Mouse (Mus musculus) CD4-positive naive resting alpha-beta T cell, adult 57 days (primary cell): ENCODE measurements around the gene Tppp. TPM values are rescaled to one million over a fixed set of nuclear protein-coding genes. Genes with fewer than 3 reads are reported as not detected.

Experiments used
- total RNA-seq: library from RNA; stranded (reverse); gene quantifications from one replicate; pipeline ENCODE4 v1.2.4, GENCODE M21; 2023

Tppp gene
- total RNA-seq, result 1.6 TPM

GRCm38 (mm10) chr13:74008948-74009718 is at the start of gene Tppp:
Gene Tppp (plus strand): TSS chr13:74009407.

GRCm38 (mm10) chr13:73963551-73963950 is 45.7 kb upstream of the Tppp start, which contains the start of gene Zdhhc11:
Gene Zdhhc11 (plus strand): TSS chr13:73963851.

GRCm38 (mm10) chr13:74061613-74062377 is 52.6 kb downstream of the Tppp start, which contains the start of gene Cep72:
Gene Cep72 (minus strand): TSS chr13:74062299.

Other genes starting within 250 kb of the Tppp start
- gene Nkd2, start 161.8 kb upstream of the Tppp start, total RNA-seq, result not detected
- gene Trip13, start 71.6 kb upstream of the Tppp start, total RNA-seq, result 1.8 TPM
- gene Brd9, start 71.6 kb upstream of the Tppp start, total RNA-seq, result 85.4 TPM
- gene Zdhhc11, start 45.6 kb upstream of the Tppp start, total RNA-seq, result not detected
- gene Cep72, start 52.9 kb downstream of the Tppp start, total RNA-seq, result 8.5 TPM
- not detected for gene Slc9a3, start 112.0 kb downstream of the Tppp start, total RNA-seq
- 60.5 TPM for gene Exoc3, start 199.3 kb downstream of the Tppp start, total RNA-seq